Mouse (Mus musculus): ENCODE data around the gene Pde4b.

Gene Pde4b

GRCm38 (mm10) chr4:102507344-102507743 is 420.0 kb downstream of the Pde4b start:
- no peak for DNase-seq (ENCODE audit: low read depth)

DNA sequence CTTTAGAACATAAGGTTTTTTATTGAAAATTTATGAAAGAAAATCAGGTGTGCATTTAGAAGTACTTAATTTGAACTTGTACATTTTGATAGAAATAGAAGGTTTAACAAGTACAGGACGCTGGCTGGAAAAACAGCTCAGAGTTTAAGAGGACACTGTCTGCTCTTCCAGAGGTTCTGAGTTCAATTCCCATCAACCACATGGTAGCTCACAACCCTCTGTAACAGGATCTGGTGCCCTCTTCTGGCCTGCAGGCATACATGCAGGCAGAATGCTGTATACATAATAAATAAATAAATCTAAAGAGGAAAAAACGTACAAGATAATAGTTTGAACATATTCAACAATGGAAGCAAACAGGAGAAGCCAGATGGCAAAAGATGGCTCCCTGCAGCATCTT is 420.4 kb downstream of the Pde4b start:
- DNase-seq (ENCODE audit: low read depth): no peak

GRCm38 (mm10) chr4:102510061-102510460 is 422.7 kb downstream of the Pde4b start:
- no peak for DNase-seq (ENCODE audit: low read depth)

DNA sequence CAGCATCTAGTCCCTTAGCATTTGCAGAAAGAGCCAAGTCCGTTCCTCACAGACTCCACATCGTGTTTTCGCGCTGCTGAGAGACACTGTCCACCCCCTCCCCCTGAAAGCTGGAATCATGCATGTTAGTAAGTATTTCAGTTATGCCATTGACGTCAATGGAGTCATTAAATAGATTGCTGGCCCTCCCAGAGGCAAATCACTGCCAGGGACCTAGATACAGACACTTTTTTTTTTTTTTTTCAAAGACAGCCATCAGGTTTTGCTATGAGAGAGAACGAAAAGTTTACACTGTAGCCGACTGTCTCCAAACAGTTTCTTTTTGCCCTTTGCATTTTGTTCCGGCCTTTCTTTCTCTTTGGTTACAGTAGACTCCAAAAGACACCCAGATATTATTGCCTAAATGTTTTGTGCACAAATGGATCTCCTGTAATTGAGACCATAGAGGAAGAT is 423.6 kb downstream of the Pde4b start:
- DNase-seq (ENCODE audit: low read depth): no peak

GRCm38 (mm10) chr4:102511511-102511910 is 424.2 kb downstream of the Pde4b start:
- no peak for DNase-seq (ENCODE audit: low read depth)

DNA sequence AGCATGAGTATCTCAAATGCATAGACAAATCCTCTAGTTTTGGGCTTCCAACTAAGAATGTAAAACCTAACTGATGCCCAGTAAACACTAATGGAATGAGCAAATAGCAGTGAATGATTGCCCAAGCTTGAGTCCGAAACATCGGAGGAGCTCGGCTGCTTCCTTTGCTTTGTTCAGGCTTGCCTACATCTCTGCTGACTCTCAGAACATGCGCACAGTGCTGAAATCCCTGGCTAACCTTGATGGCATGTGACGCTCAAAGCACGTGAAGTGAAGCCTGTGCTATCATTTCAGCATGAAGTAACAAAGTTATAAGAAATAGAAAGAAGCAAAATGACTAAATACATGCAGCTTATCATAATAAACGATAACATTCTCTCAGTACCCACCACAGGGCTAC is 425.6 kb downstream of the Pde4b start:
- DNase-seq (ENCODE audit: low read depth): no peak

GRCm38 (mm10) chr4:102513514-102513913 is 426.2 kb downstream of the Pde4b start:
- no peak for DNase-seq (ENCODE audit: low read depth)

DNA sequence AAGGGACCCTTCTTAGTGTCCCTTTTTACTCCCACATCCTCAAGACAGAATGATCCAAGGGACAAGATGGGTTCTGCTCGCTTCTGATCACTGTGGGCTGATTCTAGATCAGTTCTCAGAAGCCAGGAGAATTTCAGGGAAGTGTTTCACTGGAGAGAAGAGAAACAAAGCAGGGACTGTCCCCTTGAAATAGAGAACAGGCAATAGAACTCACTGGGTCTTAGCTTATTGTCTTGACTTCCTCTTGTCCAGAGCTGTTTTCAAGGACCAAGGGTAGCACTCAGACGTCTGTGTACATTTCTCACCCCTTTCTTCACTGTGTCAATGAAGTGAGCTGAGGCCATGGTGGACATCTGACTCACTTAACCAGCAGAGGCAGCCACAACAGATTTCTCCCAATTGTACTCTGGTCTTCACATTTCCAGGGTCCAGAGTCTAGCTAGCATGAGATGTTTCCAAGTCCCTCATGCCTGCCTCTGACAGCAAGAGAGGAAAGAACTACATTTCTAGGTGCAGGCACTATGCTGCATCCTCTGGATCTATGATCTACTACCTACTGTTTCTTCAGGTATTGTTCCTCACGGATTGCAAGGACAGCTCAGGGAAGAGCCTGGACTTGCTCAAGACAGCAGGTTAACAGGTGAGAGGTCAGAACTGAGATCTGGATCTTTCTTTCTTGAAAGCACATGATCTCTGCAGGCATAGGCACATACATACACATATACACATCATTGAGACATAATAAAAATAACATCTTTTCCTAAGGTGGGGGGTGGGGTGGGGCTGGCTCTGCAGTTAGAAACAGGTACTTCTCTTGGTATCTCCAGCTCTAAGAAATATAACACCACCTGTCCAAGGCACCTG is 427.9 kb downstream of the Pde4b start:
- no peak for DNase-seq (ENCODE audit: low read depth)

GRCm38 (mm10) chr4:102516395-102516794 is 429.1 kb downstream of the Pde4b start:
- no peak for DNase-seq (ENCODE audit: low read depth)

DNA sequence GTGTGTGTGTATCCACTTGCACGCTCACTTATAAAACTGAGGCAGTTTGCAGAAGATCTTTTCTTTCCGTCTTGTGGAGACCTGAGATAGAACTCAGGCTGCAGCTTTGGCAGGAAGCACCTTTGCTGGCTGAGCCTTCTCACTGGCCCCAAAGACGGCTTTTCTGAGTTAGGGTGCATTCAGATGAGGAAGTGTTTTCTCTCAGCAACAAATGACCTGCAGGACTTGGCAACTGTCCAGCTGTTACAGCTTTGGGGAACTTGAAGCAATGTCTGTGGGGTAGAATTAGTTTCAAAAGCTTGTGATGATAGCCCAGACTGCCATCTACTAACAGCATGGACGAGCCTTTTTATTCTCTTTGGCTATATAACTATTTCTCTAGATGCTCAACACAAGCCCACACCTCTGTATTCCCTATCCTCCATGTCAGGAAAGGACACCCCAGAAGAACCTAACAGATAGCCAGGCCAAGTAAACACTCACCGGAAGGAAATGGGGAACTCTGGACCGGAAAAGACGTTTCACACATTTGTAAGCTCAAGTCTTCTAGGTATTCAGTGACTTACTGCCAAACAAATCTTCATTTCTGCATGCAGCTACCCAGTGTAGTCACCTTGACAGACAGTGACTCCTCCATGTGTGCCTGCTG is 429.8 kb downstream of the Pde4b start:
- peak; percentile 90 for DNase-seq (ENCODE audit: low read depth)

GRCm38 (mm10) chr4:102517653-102518052 is 430.3 kb downstream of the Pde4b start:
- no peak for DNase-seq (ENCODE audit: low read depth)

DNA sequence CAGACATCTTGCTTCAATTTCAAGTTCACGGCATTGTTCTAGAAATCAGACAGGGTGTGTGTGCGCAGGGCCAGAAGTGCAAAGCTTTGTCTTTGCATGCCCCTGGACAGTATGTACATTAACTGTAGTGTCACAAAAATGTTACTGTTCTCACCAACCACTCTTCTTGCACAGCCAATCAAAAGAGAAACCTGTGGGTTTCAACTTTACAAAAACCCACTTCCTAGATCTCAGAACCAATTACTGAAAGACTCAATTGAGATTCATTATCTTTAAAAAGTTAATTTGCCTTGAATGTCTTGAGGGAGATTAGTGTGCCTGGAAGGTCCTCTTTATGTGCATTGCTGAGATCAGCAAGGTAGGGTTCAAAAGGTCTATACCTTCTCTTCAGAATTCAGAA is 431.0 kb downstream of the Pde4b start:
- DNase-seq (ENCODE audit: low read depth): no peak

DNA sequence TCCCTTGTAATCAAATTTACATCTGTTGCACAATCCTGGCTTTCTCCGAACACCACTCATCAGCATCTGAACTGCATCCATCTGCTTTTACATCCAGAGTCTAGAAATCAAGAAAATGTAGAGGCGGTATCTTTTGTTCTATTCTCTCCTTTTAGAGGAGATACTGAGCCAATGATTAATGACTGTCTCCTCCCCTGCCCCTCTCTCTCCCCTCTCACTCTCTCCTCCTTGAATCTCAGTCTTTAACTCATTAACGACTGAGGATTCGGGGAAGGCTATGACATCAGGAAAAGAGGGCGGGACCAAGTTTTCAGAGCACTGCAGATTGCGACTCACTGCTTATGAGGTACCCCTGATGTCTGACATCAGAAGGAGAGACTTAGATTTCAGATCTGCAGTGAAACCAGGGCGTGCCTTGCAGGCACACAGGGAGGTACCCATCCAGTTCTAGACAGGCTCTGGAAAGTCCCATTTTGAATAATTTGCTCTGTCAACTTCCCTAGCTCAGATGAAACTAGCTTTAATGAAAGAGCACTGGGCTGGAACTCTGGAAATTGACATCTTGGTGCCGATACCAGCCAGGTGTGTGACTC is 433.4 kb downstream of the Pde4b start:
- no peak for DNase-seq (ENCODE audit: low read depth)

DNA sequence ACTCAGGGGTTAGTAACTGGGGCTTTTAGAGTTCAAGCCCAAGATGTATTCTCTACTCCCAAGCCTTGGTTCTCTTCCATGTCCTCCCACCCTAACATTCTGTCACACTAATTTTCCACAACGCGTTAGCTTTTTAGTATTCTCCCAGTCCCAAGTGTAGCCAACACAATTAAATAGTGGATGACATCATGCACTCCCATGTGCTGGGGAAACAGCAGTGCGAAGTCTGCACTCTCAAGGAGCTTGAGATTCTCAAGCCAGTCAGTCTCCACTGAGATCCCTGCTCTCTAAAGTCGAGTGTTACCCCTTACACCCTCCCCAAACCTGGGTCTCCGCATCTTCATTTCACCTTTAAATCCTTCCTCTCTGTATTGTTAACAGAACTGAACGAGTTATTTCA is 434.1 kb downstream of the Pde4b start:
- DNase-seq (ENCODE audit: low read depth): no peak

DNA sequence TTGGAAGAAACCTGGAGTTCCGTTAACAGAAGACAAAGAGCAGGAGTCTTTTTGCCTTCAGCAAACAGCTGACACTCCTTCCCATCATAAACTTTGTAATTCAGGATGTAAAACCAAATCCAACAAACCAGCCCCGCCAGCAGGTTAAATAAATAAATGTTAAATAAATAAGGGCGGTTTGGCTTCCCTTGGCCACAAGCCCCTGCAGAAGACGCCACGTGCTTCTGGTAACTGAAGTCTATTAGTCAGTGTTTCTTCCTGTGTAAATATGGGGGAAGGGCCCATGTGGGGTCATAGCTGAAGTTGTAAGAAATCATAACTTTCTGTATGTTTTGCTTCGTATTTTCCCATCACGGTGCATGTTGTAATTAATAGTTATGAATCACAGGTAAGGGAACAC is 440.0 kb downstream of the Pde4b start:
- no peak for DNase-seq (ENCODE audit: low read depth)

DNA sequence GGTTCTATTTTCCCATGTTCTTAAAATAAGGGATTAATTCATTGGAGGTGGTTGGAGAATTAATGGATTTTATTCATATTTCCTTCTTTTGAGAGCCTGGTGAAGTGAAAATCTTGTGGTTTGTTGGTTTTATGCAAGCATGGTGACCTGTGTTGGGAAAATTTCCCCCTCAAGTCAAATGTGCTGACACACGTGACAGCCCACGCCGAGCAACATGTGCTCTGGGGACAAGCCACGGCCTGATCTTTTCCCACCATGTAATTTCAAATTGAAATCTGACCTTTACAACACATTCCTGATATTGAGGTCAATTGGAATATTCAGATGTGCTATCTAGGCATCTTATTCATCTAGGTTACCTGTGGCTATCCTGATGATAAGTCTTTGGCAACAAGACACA is 443.5 kb downstream of the Pde4b start:
- no peak for DNase-seq (ENCODE audit: low read depth)

DNA sequence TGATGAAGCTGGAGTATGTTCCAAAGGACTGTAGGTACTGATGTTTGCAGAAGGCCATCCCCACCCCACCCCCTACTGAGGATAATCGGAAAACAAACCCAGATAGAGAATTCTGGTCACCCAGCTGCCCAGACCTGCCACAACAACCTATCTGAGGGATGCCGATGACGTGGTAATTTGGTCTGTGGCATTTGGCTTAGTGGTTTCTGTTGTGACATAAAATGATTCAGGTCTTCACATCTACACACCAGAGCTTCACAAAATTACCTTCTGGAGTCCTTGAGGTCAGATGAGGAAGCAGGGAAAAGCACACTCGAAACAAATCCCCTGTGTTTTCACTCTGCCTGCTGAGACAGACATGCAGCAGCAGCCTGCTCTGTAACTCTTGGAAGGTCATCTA is 444.4 kb downstream of the Pde4b start:
- DNase-seq (ENCODE audit: low read depth): no peak

GRCm38 (mm10) chr4:102533183-102534048 is 446.1 kb downstream of the Pde4b start:
- DNase-seq (ENCODE audit: low read depth): no peak

DNA sequence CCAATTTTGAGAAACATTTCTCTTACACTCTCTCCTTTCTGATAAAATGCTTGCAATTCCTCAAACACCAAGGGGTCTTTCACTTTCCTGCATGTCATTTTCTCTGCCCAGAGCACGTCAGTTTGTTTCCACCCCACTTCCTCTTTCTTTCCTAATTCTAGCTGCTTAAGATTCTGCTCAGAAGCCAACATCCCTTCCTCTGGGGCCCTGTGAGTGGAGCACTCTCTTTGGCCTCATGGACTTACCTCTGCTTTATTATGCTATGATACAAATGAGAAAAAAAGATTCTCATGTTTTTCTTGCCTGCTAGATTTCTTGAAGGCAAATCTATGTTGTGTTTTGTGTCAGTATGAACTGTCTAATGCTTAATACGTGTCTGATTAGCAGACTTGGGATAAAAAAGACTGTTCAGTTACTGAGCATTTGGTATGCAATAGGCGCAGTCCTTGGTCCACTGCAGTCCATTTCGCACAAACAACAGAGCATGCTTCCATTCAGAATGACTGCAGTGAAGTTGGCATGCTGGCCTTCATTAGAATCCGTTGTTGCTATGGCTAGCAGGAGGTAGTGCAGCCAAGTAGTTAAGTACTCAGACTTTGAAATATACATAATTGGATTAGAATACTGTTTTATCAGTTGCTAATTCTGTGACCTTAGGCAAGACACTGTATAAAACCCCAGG is 446.8 kb downstream of the Pde4b start:
- no peak for DNase-seq (ENCODE audit: low read depth)

DNA sequence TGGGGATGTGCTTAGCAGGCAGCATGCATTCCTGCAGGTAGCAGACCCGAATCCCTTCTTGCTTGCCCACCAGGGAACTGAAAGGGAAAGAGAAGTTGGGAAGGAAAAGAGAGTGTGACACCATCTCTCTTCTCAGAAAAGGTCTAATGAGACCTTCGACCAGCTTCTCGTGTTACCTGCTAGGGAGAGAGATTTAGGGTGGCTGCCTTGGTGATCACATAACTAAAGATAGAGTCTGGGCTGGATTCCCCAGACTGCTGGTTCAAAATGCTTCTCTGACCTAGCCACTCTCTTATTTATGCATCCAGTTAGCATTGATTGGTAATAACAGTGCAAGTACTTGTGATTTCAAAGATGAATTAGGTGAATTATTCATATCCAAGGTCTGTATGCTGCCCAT is 448.5 kb downstream of the Pde4b start:
- no peak for DNase-seq (ENCODE audit: low read depth)

- DNase-seq (ENCODE audit: low read depth): no peak
These were observed 450.9 kb downstream of the Pde4b start for GRCm38 (mm10) chr4:102538266-102538665.

GRCm38 (mm10) chr4:102538793-102539192 is 451.4 kb downstream of the Pde4b start:
- DNase-seq (ENCODE audit: low read depth): no peak

Data from c-Kit-positive CD71-negative TER-119-negative erythroid progenitor cells, embryonic 14.5 days (primary cell).